Mouse (Mus musculus): ENCODE results near the gene Gpn2. TPM values are rescaled to one million over a fixed set of nuclear protein-coding genes. Genes with fewer than 3 reads are reported as not detected.

Gene Gpn2
- total RNA-seq (2014; fragmentation: Nextera tagmentation) = 2.3 and 10.9 TPM in 2 replicates
- 10.2 and 14.0 TPM in 2 replicates for total RNA-seq (2017)
- polyA plus RNA-seq (2012) = 46.7 and 58.2 TPM in 2 replicates

DNA sequence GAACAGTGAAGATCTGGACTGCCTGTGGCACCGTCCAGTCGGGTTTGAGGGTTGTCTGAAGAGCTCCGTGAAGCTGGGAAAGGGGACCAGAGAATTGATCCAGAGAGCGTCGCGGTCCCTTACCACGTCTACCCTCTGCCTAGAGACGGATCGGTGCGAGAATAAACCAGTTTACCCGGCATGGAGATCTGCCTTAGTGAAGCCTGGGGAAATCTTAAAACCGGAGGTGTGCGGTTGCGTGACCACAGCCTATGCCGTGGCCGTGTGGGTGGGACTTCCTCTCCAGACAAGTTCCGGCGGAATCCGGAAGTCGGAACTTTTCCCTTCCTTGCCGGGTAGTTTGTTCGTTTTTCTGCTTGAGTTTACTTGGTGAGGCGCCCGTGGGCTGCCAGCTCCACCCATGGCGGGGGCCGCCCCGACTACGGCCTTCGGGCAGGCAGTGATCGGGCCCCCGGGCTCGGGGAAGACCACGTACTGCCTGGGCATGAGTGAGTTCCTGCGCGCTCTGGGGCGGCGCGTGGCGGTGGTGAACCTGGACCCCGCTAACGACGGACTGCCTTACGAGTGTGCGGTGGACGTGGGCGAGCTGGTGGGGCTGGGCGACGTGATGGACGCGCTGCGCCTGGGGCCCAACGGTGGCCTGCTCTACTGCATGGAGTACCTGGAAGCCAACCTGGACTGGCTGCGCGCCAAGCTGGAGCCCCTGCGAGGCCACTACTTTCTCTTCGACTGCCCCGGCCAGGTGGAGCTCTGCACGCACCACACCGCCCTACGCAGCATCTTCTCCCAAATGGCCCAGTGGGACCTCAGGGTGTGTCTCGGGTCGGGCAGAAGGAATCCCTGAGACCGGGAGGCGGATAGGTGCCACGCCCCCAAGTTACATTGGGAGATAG, at the start of gene Gpn2:
TSS of gene Gpn2 (plus strand) at position 304 of the 893 bp plus-strand sequence.
- H3K4me3 ChIP-seq (ENCODE audit: low read depth, low read length) = peak within 1 kb of the TSS; percentile 99
- DNase-seq (ENCODE audit: low spot score) (peak; percentile 88), ATAC-seq (ENCODE audit: extremely low read depth, insufficient number of reproducible peaks, low FRiP score, poor library complexity, severe bottlenecking) (peak; percentile 76)
- H3K9me3 ChIP-seq (replicated peaks) = no peaks in the 10 kb centered on the region
- TF ChIP-seq GATA2 (IDR thresholded peaks at IDR 0.05; ENCODE audit: borderline replicate concordance, low read depth, low read length) (no peak), CTCF (IDR thresholded peaks at IDR 0.05; ENCODE audit: low read depth, low read length) (no peak), TAL1 (conservative IDR thresholded peaks at IDR 0.05; ENCODE audit: low read depth, low read length) (no peak), POLR2AphosphoS5 (IDR thresholded peaks at IDR 0.05; ENCODE audit: insufficient replicate concordance, low read depth, low read length) (no peak), GATA1 (IDR thresholded peaks at IDR 0.05; ENCODE audit: borderline replicate concordance, low read length) (no peak)
- peaks cover 42% of the 10 kb centered on the region for H3K4me1 ChIP-seq (ENCODE audit: insufficient read depth, low read depth, low read length)
- H3K36me3 ChIP-seq (replicated peaks) = peaks cover 84% of the 10 kb centered on the region
- no peaks in the 10 kb centered on the region for H3K27me3 ChIP-seq (ENCODE audit: insufficient read depth, low read length)

DNA sequence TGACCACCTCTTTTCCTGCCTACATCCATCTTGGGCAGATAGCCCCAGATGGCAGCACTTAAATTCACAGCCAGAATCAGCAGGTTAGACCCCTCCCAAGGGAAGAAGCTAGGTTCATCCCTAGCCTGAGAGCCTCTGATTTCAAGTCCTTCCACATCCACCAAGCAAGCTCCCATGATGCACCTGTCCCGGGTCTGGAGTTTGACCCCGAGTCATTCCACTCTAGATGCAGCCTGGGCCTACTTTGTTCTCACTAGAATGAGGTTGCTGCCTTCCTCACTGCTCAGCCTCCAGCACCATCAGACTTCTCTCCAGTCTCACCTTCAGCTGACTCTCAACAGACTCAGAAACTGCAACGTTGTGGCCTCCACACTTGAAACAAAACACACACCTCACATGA, 48.1 kb upstream of the Gpn2 start:
- no peak for DNase-seq (ENCODE audit: low spot score)
- Histone ChIP-seq H3K4me1 (ENCODE audit: insufficient read depth, low read depth, low read length) (peaks cover 27% of the 10 kb centered on the region), H3K4me3 (ENCODE audit: low read depth, low read length) (no peak overlapping the region), H3K36me3 (replicated peaks) (peaks cover 100% of the 10 kb centered on the region), H3K27me3 (ENCODE audit: insufficient read depth, low read length) (no peaks in the 10 kb centered on the region), H3K9me3 (replicated peaks) (no peaks in the 10 kb centered on the region)
- ATAC-seq (ENCODE audit: extremely low read depth, insufficient number of reproducible peaks, low FRiP score, poor library complexity, severe bottlenecking) = no peak
- TF ChIP-seq GATA2 (IDR thresholded peaks at IDR 0.05; ENCODE audit: borderline replicate concordance, low read depth, low read length) (no peak), POLR2AphosphoS5 (IDR thresholded peaks at IDR 0.05; ENCODE audit: insufficient replicate concordance, low read depth, low read length) (no peak), CTCF (IDR thresholded peaks at IDR 0.05; ENCODE audit: low read depth, low read length) (no peak), TAL1 (conservative IDR thresholded peaks at IDR 0.05; ENCODE audit: low read depth, low read length) (no peak), GATA1 (IDR thresholded peaks at IDR 0.05; ENCODE audit: borderline replicate concordance, low read length) (no peak)

DNA sequence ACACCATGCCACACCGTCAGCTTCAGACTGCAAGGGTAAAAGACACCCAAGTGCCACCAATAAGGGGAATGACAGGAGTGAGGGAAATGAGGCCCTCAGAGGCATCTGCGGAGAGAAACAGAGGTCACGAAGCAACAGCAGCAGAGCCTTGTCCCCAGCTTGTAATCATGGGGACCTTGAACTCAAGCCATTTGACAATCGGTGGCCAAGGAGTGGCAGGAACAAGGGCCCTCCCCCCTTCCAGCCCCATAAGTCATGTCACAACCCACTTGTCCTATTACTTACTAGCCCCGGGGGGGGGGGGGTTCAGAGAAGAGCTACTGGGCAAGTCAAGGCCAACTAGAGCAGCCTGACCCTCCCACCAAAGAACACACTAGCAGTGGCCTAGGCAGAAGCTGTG, 47.5 kb upstream of the Gpn2 start:
- Histone ChIP-seq H3K36me3 (replicated peaks) (peaks cover 100% of the 10 kb centered on the region), H3K4me3 (ENCODE audit: low read depth, low read length) (no peak overlapping the region), H3K27me3 (ENCODE audit: insufficient read depth, low read length) (no peaks in the 10 kb centered on the region), H3K4me1 (ENCODE audit: insufficient read depth, low read depth, low read length) (peaks cover 33% of the 10 kb centered on the region), H3K9me3 (replicated peaks) (no peaks in the 10 kb centered on the region)
- no peak for ATAC-seq (ENCODE audit: extremely low read depth, insufficient number of reproducible peaks, low FRiP score, poor library complexity, severe bottlenecking)
- TF ChIP-seq TAL1 (conservative IDR thresholded peaks at IDR 0.05; ENCODE audit: low read depth, low read length) = no peak
- TF ChIP-seq GATA2 (IDR thresholded peaks at IDR 0.05; ENCODE audit: borderline replicate concordance, low read depth, low read length) = no peak
- no peak for TF ChIP-seq CTCF (IDR thresholded peaks at IDR 0.05; ENCODE audit: low read depth, low read length)
- no peak for TF ChIP-seq POLR2AphosphoS5 (IDR thresholded peaks at IDR 0.05; ENCODE audit: insufficient replicate concordance, low read depth, low read length)
- TF ChIP-seq GATA1 (IDR thresholded peaks at IDR 0.05; ENCODE audit: borderline replicate concordance, low read length) = no peak
- no peak for DNase-seq (ENCODE audit: low spot score)

DNA sequence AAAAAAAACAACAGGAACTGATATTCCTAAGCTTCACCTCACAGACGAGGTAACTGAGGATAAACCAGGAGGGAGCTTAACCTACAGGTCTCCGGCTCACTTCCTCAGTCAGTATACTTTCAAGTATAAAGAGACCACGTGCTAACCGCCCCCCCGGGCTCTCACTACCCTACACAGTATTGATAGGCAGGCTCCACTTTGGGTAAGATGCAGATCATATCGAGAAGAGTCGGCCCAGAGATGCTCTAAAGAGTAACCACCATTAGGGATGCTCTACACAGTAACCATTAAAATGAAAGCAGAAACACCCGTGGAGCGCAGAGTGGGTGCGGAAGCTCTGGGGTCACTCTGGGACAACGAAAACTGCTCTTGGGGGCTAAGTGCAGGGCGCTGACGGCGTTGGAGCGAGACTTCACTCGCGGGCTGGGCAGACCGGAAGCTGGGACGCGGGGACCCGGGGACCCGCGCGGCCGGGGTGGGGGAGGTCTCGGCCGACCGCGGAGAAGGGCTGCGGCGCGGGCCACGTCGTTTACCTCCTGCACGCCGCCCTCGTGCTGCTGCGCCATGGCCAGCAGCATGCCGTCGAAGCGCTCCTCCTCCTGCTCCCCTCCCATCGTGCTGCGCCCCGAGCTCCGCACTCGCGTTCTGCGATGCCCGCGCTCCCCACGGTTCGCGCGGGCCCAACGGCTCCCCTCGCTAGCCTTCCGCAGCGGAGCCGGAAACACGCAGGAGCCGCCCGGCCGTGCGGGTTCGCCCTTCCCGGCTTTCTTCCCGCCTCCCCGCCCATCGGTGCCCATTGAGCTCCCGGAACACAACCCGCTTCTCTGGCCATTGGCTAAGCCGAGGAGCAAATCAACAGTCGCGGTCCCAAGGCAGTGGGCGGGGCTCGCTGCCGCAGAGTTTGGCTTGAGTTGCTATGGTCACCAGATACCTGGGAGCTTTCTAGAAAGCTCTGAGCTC, 38.6 kb upstream of the Gpn2 start, which contains the start of gene Nudc:
TSS of gene Nudc (minus strand) at position 725 of the 960 bp plus-strand sequence.
- peaks cover 36% of the 10 kb centered on the region for H3K4me1 ChIP-seq (ENCODE audit: insufficient read depth, low read depth, low read length)

DNA sequence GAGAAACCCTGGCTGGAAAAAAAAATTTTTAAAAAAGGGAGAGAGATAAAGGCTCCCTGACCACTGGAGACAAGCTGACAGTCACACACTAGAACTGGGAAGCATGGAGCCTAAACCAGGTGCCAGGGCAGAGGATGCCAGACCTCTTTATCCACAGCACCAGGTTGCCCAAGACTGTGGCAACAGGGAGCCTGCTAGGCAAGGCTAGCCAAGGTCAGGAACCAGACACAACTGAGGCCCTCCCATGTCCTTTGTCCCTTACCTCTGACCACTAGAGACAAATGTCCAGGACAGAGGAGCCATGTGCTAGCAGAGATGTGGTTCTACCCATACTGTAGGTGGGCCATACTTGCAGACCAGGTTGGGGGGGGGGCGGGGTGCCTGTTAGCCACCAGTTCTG, 32.1 kb upstream of the Gpn2 start:
- DNase-seq (ENCODE audit: low spot score) (no peak), ATAC-seq (ENCODE audit: extremely low read depth, insufficient number of reproducible peaks, low FRiP score, poor library complexity, severe bottlenecking) (no peak)
- Histone ChIP-seq H3K4me1 (ENCODE audit: insufficient read depth, low read depth, low read length) (peaks cover 11% of the 10 kb centered on the region), H3K9me3 (replicated peaks) (0 out of 2 replicates have a peak, but pooled peaks cover 3% of the 10 kb centered on the region), H3K27me3 (ENCODE audit: insufficient read depth, low read length) (peaks cover 45% of the 10 kb centered on the region), H3K36me3 (replicated peaks) (no peaks in the 10 kb centered on the region), H3K4me3 (ENCODE audit: low read depth, low read length) (no peak overlapping the region)
- TF ChIP-seq GATA1 (IDR thresholded peaks at IDR 0.05; ENCODE audit: borderline replicate concordance, low read length) = no peak
- TF ChIP-seq CTCF (IDR thresholded peaks at IDR 0.05; ENCODE audit: low read depth, low read length) = no peak
- TF ChIP-seq GATA2 (IDR thresholded peaks at IDR 0.05; ENCODE audit: borderline replicate concordance, low read depth, low read length) = no peak
- no peak for TF ChIP-seq POLR2AphosphoS5 (IDR thresholded peaks at IDR 0.05; ENCODE audit: insufficient replicate concordance, low read depth, low read length)
- TF ChIP-seq TAL1 (conservative IDR thresholded peaks at IDR 0.05; ENCODE audit: low read depth, low read length) = no peak

More for the DNA sequence above, 38.6 kb upstream of the Gpn2 start, which contains the start of gene Nudc:
- no peak for TF ChIP-seq POLR2AphosphoS5 (IDR thresholded peaks at IDR 0.05; ENCODE audit: insufficient replicate concordance, low read depth, low read length)
- no peak for TF ChIP-seq GATA2 (IDR thresholded peaks at IDR 0.05; ENCODE audit: borderline replicate concordance, low read depth, low read length)
- no peak for TF ChIP-seq GATA1 (IDR thresholded peaks at IDR 0.05; ENCODE audit: borderline replicate concordance, low read length)
- DNase-seq (ENCODE audit: low spot score) (peak; percentile 100), ATAC-seq (ENCODE audit: extremely low read depth, insufficient number of reproducible peaks, low FRiP score, poor library complexity, severe bottlenecking) (peak; percentile 98)
- Histone ChIP-seq H3K4me3 (ENCODE audit: low read depth, low read length) (peak within 1 kb of the TSS; percentile 99), H3K27me3 (ENCODE audit: insufficient read depth, low read length) (no peaks in the 10 kb centered on the region), H3K9me3 (replicated peaks) (0 out of 2 replicates have a peak, but pooled peaks cover 3% of the 10 kb centered on the region), H3K36me3 (replicated peaks) (peaks cover 39% of the 10 kb centered on the region)

All from G1E (cell line).